Mouse (Mus musculus) heart, embryonic 10.5 days (tissue): ENCODE measurements around the gene Hdac6. TPM values are rescaled to one million over a fixed set of nuclear protein-coding genes. Genes with fewer than 3 reads are reported as not detected.
"Not testable (repeated sequence)": the region's sequence is repeated elsewhere in the genome, so short reads cannot be mapped to it uniquely, and the experiment has no call there.

Experiments used
- DNase-seq: peaks from one replicate; pipeline ENCODE4 v3.0.0-alpha.2; 2017; ENCODE audit warnings: low spot score
- H3K27ac ChIP-seq: fragments of 300-500 bp; sonication (generic); 2 replicates; pipeline ENCODE4 v1.5.1; 2016; ENCODE audit warnings: mild to moderate bottlenecking
- H3K27me3 ChIP-seq: fragments of 300-500 bp; sonication (generic); 2 replicates; pipeline ENCODE4 v1.6.1; 2016; ENCODE audit warnings: mild to moderate bottlenecking; ENCODE audit not compliant: poor library complexity, insufficient read depth, severe bottlenecking
- H3K36me3 ChIP-seq: fragments of 300-500 bp; sonication (generic); 2 replicates; pipeline ENCODE4 v1.6.1; 2016; ENCODE audit warnings: mild to moderate bottlenecking, moderate library complexity
- H3K4me1 ChIP-seq: fragments of 300-500 bp; sonication (generic); 2 replicates; pipeline ENCODE4 v1.6.1; 2016; ENCODE audit warnings: mild to moderate bottlenecking
- H3K4me3 ChIP-seq: fragments of 300-500 bp; sonication (generic); 2 replicates; pipeline ENCODE4 v1.5.1; 2016; ENCODE audit warnings: mild to moderate bottlenecking, moderate library complexity
- H3K9me3 ChIP-seq: fragments of 300-500 bp; sonication (generic); 2 replicates; pipeline ENCODE4 v1.6.1; 2016; ENCODE audit warnings: mild to moderate bottlenecking, moderate library complexity
- WGBS: fragments of 180-500 bp; shearing (Covaris S2); methylation state at CpG from one replicate; pipeline ENCODE4 v1.1.7; 2016; 5-methylcytosine and 5-hydroxymethylcytosine counted together
- polyA plus RNA-seq: library from polyadenylated mRNA; unstranded; fragments of >200 nt; fragmentation: Nextera tagmentation; extraction: Ambion mirVana; gene quantifications from 2 replicates; pipeline ENCODE4 v1.2.1, GENCODE M21; 2016

Gene Hdac6
- polyA plus RNA-seq, 1 experiment from 2014 or later = 36.4 TPM

DNA sequence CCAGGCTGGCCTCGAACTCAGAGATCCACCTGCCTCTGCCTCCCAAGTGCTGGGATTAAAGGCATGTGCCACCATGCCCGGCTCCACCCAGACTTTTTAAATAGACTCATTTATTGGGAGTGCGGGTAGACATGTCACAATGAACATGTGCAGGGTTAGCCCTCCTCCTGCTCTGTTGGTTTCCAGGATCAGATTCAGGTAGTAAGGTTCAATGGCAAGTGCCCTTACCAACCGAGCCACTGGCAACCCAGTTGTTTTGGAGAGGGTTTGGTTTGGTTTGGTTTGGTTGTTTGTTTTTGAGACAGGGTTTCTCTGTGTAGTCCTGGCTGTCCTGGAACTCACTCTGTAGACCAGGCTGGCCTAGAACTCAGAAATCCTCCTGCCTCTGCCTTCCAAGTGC is 38.4 kb downstream of the Hdac6 start, which contains the start of gene Gm10490:
Gm10490 (plus strand) TSS at position 301 of the 400 bp plus-strand sequence.
- H3K36me3 ChIP-seq = peaks cover 15% of the 10 kb centered on the region; the same call in 1 of the 2 replicates
- DNase-seq, H3K4me1 ChIP-seq, H3K27ac ChIP-seq, H3K9me3 ChIP-seq, H3K4me3 ChIP-seq, H3K27me3 ChIP-seq: not testable (repeated sequence)
- 88% methylated on average over 4 of the region's 4 CpGs for WGBS

DNA sequence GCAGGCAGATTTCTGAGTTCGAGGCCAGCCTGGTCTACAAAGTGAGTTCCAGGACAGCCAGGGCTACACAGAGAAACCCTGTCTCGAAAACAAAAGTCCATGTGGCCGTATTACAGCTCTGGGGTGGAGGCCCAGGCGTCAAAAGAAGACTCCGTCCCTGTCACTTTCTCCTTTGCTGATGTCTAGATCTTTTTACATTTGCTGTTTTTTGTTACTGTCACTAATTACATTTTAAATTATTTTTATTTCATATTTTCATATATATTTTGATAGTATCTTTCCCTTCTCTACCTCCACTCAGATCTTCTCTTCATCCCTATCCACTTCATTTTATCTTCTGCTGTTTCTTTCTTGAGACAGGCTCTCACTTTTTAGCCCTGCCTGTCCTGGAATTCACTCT is 40.0 kb downstream of the Hdac6 start, which contains the start of gene Gm10491:
Gm10491 (minus strand) TSS at position 101 of the 400 bp plus-strand sequence.
- Histone ChIP-seq H3K9me3 (no peaks in the 10 kb centered on the region), H3K4me3 (no peak within 1 kb of the TSS), H3K27ac (no peak within 1 kb of the TSS), H3K36me3 (peaks cover 15% of the 10 kb centered on the region; the same call in 1 of the 2 replicates), H3K4me1 (no peaks in the 10 kb centered on the region), H3K27me3 (no peaks in the 10 kb centered on the region)
- no peak for DNase-seq
- WGBS = 87% methylated on average over 5 of the region's 5 CpGs

GRCm38 (mm10) chrX:7904441-7904840 is 43.2 kb downstream of the Hdac6 start:
- peaks cover 15% of the 10 kb centered on the region; the same call in 1 of the 2 replicates for H3K36me3 ChIP-seq
- no peaks in the 10 kb centered on the region for H3K4me1 ChIP-seq
- H3K27me3 ChIP-seq = no peaks in the 10 kb centered on the region
- no peak for DNase-seq
- H3K4me3 ChIP-seq = no peak overlapping the region
- H3K9me3 ChIP-seq = no peaks in the 10 kb centered on the region
- WGBS = 89% methylated on average over 5 of the region's 5 CpGs
- H3K27ac ChIP-seq = no peak overlapping the region

GRCm38 (mm10) chrX:7898880-7899874 is 48.5 kb downstream of the Hdac6 start, which contains the start of the genes Pqbp1 and Timm17b:
Gene Pqbp1 (minus strand): TSS chrX:7899269.
Gene Timm17b (plus strand): TSS chrX:7899357.
- no peaks in the 10 kb centered on the region for H3K27me3 ChIP-seq
- H3K9me3 ChIP-seq = no peaks in the 10 kb centered on the region
- no peaks in the 10 kb centered on the region for H3K4me1 ChIP-seq
- peak; percentile 94 for DNase-seq
- WGBS = 9% methylated on average over 62 of the region's 62 CpGs
- peak within 1 kb of the TSS; percentile 67 for H3K4me3 ChIP-seq
- H3K36me3 ChIP-seq = peaks cover 12% of the 10 kb centered on the region
- H3K27ac ChIP-seq = peak within 1 kb of the TSS; percentile 86

DNA sequence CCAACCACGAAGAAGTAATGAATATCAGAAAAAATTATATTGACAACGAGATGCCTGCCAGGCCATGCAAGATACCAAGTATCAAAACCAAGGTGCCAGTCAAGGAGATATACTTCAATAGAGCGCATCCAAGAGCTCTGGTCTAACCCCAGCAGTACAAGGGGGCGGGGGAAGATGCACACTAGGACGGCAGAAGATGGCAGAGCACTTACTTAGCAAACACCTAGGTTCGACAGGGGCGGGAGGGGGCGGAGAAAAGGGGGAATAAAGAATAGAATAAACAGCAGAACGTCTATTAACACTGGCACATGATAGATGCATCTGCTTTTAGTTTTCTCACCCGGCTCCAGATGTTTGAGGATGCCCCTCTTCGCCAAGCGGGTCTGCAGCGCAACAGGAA is 49.5 kb downstream of the Hdac6 start:
- no peaks in the 10 kb centered on the region for H3K4me1 ChIP-seq
- no peak for DNase-seq
- WGBS = 32% methylated on average over 13 of the region's 13 CpGs
- peak overlapping the region; percentile 86 for H3K27ac ChIP-seq
- no peaks in the 10 kb centered on the region for H3K27me3 ChIP-seq
- peak overlapping the region; percentile 67 for H3K4me3 ChIP-seq
- no peaks in the 10 kb centered on the region for H3K9me3 ChIP-seq
- peaks cover 20% of the 10 kb centered on the region for H3K36me3 ChIP-seq

- Histone ChIP-seq H3K36me3 (0 out of 2 replicates have a peak, but pooled peaks cover 4% of the 10 kb centered on the region), H3K27ac (peak within 1 kb of the TSS; percentile 85)
- WGBS = 12% methylated on average over 49 of the region's 49 CpGs
Measured at GRCm38 (mm10) chrX:7883841-7884567, 63.7 kb downstream of the Hdac6 start, which contains the start of gene Slc35a2. Gene Slc35a2 (plus strand): TSS chrX:7884028.

More at GRCm38 (mm10) chrX:7883841-7884567, 63.7 kb downstream of the Hdac6 start, which contains the start of gene Slc35a2:
- Histone ChIP-seq H3K4me1 (0 out of 2 replicates have a peak, but pooled peaks cover 2% of the 10 kb centered on the region), H3K9me3 (no peaks in the 10 kb centered on the region), H3K27me3 (no peaks in the 10 kb centered on the region), H3K4me3 (peak within 1 kb of the TSS; percentile 68)
- peak; percentile 95 for DNase-seq

Other genes with a start within 250 kb of the Hdac6 start
- gene Wdr45, start 233.6 kb downstream of the Hdac6 start, polyA plus RNA-seq = 21.0 and 21.5 TPM in 2 replicates
- gene Gm45208, start 225.6 kb downstream of the Hdac6 start, polyA plus RNA-seq = 0.39 TPM in 1 of 2 replicates, not detected in the other
- gene Praf2, start 219.4 kb downstream of the Hdac6 start, polyA plus RNA-seq = 47.7 and 61.2 TPM in 2 replicates
- 8.6 and 11.7 TPM in 2 replicates for gene Ccdc120, start 197.0 kb downstream of the Hdac6 start, polyA plus RNA-seq
- 22.7 and 23.2 TPM in 2 replicates for gene Tfe3, start 185.3 kb downstream of the Hdac6 start, polyA plus RNA-seq
- 35.4 and 37.6 TPM in 2 replicates for gene Gripap1, start 158.1 kb downstream of the Hdac6 start, polyA plus RNA-seq
- gene Kcnd1, start 125.6 kb downstream of the Hdac6 start, polyA plus RNA-seq = 1.1 and 1.4 TPM in 2 replicates
- 33.0 and 43.8 TPM in 2 replicates for gene Otud5, start 106.5 kb downstream of the Hdac6 start, polyA plus RNA-seq
- 7.0 and 7.8 TPM in 2 replicates for gene Pim2, start 69.6 kb downstream of the Hdac6 start, polyA plus RNA-seq
- gene Slc35a2, start 63.9 kb downstream of the Hdac6 start, polyA plus RNA-seq = 32.2 and 33.5 TPM in 2 replicates
- 80.4 and 107 TPM in 2 replicates for gene Pqbp1, start 48.6 kb downstream of the Hdac6 start, polyA plus RNA-seq
- 140 and 156 TPM in 2 replicates for gene Timm17b, start 48.5 kb downstream of the Hdac6 start, polyA plus RNA-seq
- not detected in 2 replicates for gene Gm10491, start 40.1 kb downstream of the Hdac6 start, polyA plus RNA-seq
- gene Gm10490, start 38.3 kb downstream of the Hdac6 start, polyA plus RNA-seq = 0.45 TPM in 1 of 2 replicates, not detected in the other
- gene Pcsk1n, start 28.1 kb downstream of the Hdac6 start, polyA plus RNA-seq = 0.12 and 0.60 TPM in 2 replicates
- gene Eras, start 19.3 kb downstream of the Hdac6 start, polyA plus RNA-seq = not detected in 2 replicates
- gene Gata1, start 30.2 kb upstream of the Hdac6 start, polyA plus RNA-seq = 18.0 and 20.2 TPM in 2 replicates
- gene Glod5, start 70.6 kb upstream of the Hdac6 start, polyA plus RNA-seq = not detected in 2 replicates
- 64.2 and 71.7 TPM in 2 replicates for gene Suv39h1, start 126.9 kb upstream of the Hdac6 start, polyA plus RNA-seq
- gene Was, start 142.6 kb upstream of the Hdac6 start, polyA plus RNA-seq = 0.20 and 0.74 TPM in 2 replicates
- gene Wdr13, start 185.0 kb upstream of the Hdac6 start, polyA plus RNA-seq = 21.8 and 25.0 TPM in 2 replicates
- 342 and 398 TPM in 2 replicates for gene Rbm3, start 198.0 kb upstream of the Hdac6 start, polyA plus RNA-seq
- 10.3 and 11.9 TPM in 2 replicates for gene Tbc1d25, start 228.3 kb upstream of the Hdac6 start, polyA plus RNA-seq
- gene Ebp, start 245.6 kb upstream of the Hdac6 start, polyA plus RNA-seq = 29.6 and 30.1 TPM in 2 replicates